Mouse (Mus musculus) adrenal gland, adult 18-20 months (tissue): ENCODE measurements around the gene Dcp1b. TPM values are rescaled to one million over a fixed set of nuclear protein-coding genes. Genes with fewer than 3 reads are reported as not detected.

Experiments used
- DNase-seq, 2 experiments: peaks; one replicate each; pipeline ENCODE4 v3.0.0; 2021 to 2022; ENCODE audit warnings: low spot score in 2 of 2
- long read RNA-seq, 2 experiments: library from polyadenylated mRNA; stranded (forward); transcript quantifications; one replicate each; pipeline ENCODE4 v2.0.0; 2021
- total RNA-seq, 2 experiments: library from RNA; stranded (reverse); gene quantifications; 1 replicate in 1 of 2; 2 replicates in 1 of 2; pipeline ENCODE4 v1.2.3; 2021

The Dcp1b gene
- 10 to 100 TPM in 1 of 2 experiments, 1 to 10 TPM in 1; 7.9 to 10.7 TPM for total RNA-seq
- long read RNA-seq, experiment 1, transcript Dcp1b-202 (9 exons, 3,313 nt), result major isoform, 6 of 10 reads
- long read RNA-seq, experiment 1, partial matches to known transcripts, result 0 of 10 reads
- long read RNA-seq, experiment 1, other reads (novel, unspliced or antisense), result 3 of 10 reads
- long read RNA-seq, experiment 2, partial matches to known transcripts, result 0 of 3 reads
- long read RNA-seq, experiment 2, other reads (novel, unspliced or antisense), result 2 of 3 reads

DNA sequence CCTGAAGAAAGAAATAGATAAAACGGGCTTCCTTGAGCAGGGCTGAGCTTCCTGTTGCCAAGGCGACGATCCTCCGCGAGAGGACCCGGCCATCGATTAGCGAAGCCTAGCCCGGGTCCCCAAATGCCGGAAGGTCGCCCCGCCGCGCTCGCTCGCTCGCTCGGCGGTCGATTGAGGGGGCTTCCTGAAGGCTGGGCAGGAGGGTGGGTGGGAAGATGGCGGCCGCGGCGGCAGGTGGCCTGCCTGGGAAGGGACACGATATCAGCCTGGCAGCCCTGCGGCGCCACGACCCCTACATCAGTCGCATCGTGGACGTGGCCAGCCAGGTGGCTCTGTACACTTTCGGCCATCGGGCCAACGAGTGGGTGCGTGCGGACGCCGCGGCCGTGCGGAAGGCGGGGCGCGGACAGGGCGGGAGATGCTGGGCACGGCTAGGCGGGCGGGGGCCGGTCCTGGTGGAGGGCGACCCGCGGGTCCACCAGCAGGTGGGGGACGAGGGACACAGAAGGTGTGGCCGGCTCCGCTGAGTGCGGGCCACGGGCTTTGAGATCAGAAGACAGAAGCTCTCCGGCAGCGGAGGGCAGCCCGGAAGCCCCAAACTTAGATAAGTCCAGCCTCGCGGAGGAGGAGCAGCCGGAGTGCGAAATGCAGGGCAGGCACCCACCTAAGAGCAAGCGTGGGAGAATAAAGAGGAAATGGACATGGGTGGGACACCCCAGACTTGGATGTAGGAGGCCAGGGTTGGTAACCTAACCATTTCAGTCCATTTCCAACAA is at the start of gene Dcp1b:
Gene Dcp1b, plus strand, starts transcription at position 176 of the 776 bp plus-strand sequence.
- DNase-seq, result peak; percentile 77 to 79

DNA sequence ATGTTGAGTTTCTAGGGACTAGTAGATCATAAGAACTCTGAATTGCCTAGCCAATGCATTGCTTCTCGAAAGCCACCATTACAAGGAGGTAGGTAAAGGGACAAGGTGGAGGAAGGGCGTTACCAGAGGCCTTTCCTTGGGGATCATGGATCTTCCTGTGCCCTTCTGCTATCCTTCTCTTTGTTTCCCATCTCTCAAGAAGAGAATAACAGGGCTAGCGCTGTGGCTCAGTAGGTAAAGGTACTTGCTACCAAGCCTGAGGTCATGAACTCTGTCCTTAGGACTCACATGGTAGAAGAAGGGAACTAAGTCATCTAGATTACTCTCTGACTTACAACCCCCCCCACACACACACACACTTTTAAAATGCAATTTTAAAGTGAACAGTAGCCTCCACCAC is 48.1 kb upstream of the Dcp1b start:
- DNase-seq, result no peak

DNA sequence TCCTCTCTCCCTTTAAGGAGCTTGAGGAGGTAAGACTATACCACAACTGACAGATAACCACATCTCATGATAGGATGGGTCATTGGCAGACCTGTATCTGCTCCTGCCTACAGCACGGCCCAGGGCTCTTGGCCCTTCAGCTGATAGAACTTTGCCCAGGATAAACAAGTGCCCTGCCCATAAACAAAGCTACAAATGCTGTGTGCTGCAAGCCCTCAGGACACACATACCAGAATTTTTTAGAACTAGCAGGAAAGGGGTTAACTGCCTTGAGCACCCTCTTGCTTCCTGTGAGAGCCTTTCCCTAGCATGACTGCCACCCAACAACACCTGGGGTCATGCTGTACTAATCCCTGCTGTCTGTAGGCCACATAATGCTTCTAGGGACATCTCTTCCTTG is 47.0 kb upstream of the Dcp1b start:
- no peak for DNase-seq

DNA sequence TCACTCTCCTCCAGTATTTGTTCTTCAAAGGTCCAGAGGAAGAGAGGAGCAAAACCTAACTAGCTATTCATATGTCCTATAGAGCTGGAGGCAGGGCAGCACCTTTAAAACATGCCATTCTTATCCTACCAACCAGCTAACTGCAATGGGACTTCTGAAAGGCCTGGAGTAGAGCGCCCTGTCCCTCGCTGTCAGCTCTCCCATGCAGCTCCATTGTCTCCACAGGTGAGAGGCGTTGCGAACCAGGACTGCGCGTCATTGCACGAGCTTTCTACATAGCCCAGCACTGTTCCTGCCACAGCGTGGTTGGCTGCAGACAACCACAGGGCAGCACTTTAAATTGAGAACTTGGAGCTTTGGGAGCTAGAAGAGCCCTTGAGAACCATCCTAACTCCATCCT is 46.5 kb upstream of the Dcp1b start:
- DNase-seq, result no peak

DNA sequence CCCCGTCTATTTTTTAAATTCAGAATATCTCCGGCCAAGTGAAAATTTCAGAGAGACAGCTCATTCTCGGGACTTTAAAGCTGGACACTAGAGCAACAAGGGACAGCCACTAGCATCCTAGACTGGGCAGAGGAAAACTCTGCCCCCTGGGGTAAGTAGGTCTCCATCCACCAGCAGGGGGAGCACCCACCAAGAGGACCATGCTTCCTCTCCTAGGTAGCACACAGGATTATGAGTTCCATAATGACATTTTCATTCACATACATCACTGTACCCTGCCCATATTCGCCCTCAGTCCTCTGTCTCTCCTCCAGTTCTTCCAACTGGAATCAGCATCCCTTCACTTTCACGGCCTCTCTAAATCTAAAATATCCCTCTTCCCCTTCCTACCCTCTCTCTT is 45.4 kb upstream of the Dcp1b start:
- DNase-seq, result peak; percentile 67 to 70

DNA sequence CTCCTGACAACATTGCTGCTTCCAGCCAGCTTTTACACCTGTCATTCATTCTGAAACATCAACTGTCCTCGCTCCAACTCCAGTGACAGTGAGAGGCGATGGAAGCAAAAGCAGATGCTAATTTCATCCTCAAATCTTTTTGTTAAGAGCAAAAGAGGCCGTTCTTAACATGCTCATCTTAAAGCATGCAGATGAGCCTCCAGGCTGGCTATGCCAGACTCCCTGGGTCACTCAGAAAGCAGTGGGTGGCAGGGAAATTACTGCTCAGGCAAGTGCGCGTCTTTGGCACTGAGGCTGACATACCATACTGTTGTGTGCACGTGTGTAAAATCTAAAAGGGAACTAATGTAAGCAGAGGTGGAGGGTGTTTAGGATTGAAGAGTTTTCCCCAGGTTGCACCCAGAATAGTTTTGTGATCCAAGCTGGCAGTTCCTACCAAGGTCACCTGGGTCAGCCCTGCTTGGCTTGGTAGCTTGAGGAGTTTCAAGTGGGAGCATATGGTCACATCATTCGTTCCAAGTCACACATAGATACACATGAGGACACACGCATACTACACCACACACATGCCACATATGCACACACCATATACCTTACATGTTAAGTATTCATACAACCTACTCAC is 42.8 kb upstream of the Dcp1b start:
- DNase-seq, result no peak

DNA sequence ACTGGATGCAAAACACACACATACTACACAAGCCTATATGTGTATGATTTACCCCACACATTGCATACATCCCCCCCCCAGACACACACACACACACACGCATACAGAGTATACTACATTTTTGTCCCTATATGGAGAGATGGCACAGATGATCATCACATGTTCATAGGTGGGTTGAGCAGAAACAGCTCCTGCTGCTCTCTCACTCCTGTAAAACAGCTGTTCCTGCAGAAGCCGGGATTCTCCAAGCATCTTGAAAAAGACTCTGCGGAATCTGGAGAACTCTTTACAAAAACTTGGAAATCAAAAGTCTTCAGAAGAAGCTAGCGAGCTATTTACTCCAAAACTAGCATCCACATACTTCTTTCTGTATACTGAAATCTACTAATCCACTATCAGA is 42.2 kb upstream of the Dcp1b start:
- no peak for DNase-seq

DNA sequence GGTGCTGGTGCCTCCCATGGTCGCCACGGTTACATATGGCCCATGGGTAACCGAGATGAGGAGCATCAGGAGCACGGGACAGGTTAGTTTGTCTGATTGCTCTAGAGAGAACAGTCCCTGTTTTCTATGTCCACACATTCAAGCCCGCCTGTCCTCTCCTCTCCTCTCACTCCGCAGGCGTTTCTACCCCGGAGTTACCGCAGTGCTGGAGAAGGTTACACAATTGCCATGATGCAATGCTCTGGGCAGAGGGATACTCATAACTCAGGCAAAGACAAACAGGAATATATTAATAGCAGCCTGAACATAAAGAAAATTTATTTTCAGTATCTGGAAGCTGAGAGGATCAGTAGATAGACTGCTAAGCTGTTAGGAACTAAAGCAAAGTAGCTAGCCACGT is 37.3 kb upstream of the Dcp1b start:
- no peak for DNase-seq

DNA sequence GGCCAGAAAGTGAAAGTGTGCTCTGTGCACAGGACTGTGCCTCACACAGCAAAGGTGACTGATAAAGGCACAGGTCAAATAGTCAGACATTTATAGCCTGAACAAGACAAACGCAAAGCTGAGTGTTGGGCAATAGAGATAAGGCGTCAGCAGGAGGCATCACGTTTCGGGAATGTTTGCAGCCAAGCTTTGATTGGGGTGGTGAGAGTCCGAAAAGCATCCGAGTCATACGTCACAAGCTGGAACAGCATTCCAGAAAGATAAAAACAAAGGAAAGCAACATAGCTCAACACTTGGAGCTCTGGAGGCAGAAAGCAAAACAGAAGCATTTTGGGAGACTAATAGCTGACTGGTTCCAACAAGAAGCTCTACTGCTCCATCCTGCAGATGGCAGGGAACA is 35.5 kb upstream of the Dcp1b start:
- no peak for DNase-seq

DNA sequence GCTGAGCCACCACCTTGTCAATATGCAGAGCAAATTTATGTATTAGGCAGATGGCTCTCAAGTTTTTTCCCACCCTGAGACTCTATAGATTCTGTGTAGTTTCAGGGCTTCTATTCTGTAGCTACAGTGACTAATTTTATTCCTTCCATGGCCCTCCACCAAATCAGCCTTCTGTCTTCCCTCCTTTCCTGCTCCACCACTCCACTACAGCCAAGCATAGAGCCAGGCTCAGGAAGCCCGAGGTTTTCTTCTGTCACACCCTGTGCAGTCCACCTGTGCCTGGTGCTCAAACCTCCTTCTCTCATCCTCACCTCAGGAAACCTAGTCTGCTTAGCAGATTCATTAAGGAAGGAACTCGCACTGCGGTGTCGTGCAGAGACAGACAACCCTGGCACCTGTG is 29.9 kb upstream of the Dcp1b start:
- no peak for DNase-seq

DNA sequence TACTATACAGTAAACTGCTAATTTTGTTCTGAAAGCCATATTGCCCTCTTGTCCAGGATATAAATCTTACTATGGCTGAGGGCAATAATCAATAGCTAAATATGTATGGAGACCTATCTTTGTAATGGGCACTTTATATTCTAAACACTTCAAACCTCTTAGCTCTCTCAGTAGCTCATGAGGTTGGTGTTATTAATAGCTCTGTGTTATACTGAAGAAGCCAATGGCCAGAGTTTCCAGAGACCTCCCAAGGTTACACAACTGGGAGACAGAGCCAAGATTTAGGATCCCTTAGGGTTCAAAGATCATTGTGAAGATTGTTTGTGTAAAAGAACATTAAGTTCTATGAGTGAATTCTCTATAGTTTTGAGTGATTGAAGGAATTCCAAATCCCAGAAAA is 9.4 kb upstream of the Dcp1b start:
- DNase-seq, result no peak

DNA sequence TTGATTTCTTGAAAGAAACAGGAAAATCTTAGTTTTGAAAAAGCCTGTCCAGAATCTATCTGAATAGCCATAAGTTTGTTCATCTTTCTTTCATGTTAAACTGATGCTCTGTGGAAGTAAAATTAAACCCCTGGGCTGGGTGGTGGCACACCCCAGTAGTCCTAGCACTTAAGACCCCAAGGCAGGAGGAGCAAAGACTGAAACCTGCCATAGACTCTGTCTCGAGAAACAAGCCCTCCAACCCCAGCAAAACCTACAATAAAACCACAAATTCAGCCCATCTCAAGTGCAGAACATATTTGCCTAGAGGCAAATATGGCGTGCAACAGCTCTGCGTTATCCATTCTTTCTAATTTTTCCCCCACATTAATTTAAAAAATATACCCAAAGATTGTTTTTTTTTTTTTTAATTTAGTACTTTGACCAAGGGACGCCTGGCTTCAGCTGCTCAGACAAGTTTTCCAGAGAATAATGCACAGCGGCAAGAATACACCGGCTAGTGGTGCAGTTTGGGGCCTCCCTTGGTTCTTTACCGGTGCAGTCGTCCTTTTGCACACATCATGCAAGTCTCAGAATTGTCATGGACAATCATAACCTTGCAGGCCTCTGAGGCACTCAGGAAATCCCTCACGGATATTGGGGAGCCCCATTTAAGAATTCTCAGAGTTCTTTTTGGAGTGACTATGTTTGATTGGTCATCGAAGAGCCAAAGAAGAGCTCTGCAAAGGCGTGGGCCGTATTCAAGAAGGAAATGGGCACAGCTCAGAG is 562 bp upstream of the Dcp1b start:
- DNase-seq, result no peak

DNA sequence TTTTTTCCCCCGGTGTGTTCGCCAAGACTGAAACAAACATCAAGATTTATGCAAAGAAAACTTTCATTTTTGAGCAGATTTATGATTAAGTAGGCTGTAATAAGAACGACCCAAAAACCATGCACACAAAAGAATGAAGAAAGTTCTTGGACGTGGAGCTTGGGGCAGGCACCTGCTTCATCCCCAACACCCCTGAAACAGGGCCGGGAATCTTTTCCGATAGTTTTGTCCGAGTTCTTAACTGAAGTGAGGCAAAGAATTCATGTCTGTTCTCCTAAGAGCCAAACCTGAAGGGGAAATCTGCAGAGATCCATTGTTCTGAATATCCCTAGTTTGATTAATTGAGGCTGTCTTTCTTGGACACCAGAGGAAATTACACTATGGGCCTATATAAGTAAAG is 1.1 kb downstream of the Dcp1b start:
- no peak for DNase-seq

DNA sequence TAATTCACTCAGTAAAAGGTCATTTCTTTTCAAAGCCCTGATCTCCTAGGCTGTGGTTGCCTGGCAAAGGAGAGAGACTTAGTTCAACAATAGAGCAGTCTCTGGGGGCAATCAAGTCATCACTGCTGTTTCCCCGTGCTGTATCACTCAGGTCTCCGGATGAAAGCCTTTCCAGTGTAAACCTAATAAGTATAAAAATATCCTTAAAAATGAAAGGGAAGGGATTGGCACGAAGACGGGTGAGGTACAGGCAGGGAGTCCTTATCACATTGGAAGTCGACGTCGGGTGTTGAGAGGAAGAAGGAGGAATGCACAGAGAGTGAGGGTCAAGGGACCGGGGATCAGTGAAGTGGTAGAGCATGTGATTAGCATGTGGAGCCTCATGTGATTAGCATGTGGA is 2.0 kb downstream of the Dcp1b start:
- no peak for DNase-seq

DNA sequence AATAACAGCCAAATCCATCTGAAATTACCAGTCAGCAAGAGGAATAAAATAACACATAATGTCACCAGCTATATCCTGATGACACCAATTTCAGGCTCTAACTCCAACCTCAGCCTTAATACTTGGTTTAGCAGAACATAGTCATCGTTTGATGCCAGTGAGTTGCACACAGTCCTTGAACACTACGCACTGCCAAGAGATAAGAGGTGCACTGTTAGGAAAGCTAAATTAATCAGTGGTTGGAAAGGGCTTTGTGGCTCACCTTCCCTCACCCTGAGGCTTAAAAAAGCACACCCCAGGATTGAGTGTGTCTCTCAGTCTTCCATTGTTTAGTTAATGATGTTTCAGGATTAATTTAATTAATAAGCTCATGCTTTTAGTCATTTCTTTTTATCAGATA is 5.1 kb downstream of the Dcp1b start:
- no peak for DNase-seq

DNA sequence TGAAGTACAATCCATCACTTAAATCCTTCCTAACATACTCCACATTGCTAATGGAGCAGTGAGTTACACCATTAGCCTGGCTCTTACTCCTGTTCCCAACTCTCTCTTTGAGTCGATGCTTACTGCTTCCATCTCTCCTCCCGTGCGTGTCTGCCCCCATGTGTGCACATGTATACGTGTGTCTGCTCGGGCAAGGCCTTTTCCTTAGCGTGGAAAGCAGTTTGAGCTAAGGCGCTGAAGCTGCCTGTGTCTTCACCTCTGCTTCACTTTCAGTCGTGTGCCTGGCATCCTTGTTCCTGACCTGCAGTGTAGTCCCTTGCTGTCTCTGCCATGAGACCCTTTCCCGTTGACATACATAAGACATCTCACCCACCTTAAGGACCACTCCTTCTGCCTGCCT is 7.2 kb downstream of the Dcp1b start:
- DNase-seq, result no peak

DNA sequence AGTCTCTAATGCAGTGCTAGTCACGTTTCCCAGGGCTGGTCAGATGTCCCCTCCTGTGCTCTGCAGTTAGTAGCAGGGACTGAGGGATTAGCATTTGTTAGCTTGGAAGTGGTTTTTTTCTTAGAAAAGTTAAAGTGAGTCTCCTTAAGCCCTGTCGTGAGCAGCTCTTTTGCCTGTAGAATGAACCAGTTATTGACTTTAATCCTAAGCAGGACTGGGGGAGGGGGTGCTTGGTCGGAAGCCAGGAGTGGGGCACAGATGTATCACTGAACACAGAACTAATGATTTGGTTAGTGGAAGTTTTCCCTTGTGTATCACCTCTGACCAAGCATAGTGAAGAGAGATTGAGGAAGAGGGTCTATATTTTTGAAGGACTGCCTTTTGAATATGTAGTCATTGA is 8.7 kb downstream of the Dcp1b start:
- DNase-seq, result no peak

DNA sequence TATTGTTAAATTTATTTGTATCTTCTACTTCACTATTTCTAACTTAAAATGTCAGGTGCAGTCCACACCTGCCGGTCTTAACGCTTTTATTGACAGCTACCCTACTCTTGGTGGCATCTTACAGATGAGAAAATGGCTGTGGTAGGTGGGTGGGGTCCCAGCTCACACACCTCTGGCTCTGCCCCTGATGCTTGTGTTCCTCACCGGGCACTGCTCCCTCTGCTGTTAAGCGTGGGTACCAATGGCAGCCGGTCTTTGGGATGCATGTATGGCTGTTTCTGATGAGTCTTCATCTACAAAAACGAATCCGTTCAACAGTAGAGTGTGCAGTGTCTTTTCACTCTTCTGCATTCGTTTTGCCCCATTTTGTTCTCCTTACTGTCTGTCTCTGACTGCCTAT is 11.6 kb downstream of the Dcp1b start:
- no peak for DNase-seq

DNA sequence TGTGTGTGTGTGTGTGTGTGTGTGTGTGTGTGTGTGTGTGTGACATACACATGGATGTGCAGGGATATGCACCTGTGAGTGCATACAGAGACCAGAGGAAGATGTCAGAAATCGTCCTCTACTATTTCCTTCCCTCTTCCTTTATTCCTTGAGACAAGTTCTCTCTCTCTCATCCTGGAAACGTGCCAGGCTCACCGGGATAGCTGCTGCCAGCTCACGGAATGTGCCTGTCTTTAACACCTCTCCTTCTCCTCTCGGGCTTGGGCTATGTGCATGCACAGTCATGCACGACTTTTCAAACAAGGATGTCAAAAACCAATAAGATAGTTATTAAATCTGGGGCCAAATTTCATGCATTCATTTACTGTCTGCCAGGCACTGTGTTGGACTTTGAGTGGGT is 12.6 kb downstream of the Dcp1b start:
- no peak for DNase-seq

DNA sequence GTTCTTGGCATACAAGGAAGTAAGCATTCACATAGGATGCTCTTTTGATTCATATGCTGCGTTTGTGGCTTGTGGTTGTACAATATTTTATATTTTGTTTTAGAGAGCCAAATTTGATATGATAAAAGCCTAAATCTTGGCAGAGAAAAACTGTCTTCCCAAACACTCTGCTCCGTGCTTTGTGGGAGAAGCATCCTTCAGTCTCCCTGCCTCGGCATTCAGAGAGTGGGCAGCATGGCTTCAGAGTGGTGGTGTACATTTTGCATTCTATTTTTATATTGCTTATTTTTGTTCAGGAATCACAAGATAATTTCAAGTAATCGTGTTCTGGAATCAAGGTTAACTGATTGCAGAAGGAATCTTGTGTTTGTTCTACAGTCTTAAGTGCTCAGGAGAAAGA is 16.4 kb downstream of the Dcp1b start:
- no peak for DNase-seq

DNA sequence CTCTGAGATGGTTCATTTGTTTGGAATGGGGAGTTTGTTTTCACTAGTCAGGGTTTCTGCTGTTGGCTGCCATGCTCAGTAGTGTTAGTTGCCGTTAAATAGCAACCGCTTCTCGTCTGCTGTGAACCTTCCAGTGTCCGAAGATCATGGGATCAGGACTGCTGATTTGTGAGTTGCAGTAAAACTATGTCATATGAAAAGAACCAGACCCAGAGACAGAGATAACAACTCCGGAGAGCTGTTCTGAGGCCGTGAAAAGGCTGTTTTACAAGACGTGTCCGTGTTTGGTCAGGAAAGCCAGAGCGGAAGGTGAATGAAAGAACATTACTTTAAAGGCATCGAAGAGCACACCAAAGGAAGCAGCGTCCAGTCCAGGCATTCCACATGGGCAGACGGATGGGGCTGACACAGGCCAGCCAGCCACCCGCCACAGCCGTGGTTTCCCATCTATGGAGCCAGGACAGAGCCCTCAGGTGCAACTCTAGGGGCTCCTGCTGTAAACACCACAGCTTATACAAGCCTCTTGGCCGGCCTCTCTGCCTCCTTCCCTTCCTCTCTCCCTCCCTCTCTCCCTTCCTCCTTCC is 18.6 kb downstream of the Dcp1b start:
- no peak for DNase-seq
